Mouse (Mus musculus): ENCODE measurements at regions not wholly inside any gene's neighbourhood (a gene's known extent, or its start where the extent isn't known, plus 50 kb on each side); places are given as distances from the start of the nearest gene placed in this dataset.
A peak's percentile ranks its signal among the peaks of the same experiment; 100 is the strongest.

DNA sequence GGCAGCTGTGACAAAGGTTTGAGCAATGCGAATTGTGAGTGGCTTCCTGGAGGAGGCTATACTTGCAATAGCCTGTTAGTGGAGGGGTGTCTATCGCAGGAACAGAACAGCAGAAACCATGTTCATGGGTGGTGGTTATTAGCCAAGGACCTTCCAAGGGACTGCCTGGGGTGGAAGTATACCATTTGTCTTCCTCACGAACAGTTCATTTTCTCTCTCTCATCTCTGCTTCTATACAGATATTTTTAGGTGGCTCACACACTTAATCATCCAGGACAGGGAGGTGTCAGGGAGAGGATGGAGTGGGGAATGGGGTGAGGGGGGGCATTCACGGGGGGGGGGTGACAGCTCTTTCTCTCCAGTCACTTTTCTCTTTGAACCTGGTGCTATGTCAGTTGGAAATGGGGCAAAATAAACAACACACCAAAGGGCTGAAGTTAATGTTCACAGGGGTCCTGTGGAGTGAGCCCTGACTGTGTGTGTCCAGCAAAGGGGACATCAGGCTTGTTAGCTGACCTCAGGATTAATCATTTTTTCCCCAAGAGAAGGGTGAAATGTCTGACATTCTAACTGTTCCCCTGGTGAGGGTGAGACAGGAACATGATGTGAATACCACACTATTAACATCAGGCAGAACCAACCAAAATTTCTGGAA, 91.5 kb upstream of the Plxnc1 start:
- intact Hi-C loops (cut with DNase I), result no loop called here
- no peak for DNase-seq

- intact Hi-C loops (cut with DNase I), result no loop called here
- DNase-seq, result no peak
These were observed 90.7 kb upstream of the Plxnc1 start for GRCm38 (mm10) chr10:95035371-95035770.

- intact Hi-C loops (cut with DNase I), result no loop called here
These were observed 89.9 kb upstream of the Plxnc1 start for GRCm38 (mm10) chr10:95034566-95034965.

DNA sequence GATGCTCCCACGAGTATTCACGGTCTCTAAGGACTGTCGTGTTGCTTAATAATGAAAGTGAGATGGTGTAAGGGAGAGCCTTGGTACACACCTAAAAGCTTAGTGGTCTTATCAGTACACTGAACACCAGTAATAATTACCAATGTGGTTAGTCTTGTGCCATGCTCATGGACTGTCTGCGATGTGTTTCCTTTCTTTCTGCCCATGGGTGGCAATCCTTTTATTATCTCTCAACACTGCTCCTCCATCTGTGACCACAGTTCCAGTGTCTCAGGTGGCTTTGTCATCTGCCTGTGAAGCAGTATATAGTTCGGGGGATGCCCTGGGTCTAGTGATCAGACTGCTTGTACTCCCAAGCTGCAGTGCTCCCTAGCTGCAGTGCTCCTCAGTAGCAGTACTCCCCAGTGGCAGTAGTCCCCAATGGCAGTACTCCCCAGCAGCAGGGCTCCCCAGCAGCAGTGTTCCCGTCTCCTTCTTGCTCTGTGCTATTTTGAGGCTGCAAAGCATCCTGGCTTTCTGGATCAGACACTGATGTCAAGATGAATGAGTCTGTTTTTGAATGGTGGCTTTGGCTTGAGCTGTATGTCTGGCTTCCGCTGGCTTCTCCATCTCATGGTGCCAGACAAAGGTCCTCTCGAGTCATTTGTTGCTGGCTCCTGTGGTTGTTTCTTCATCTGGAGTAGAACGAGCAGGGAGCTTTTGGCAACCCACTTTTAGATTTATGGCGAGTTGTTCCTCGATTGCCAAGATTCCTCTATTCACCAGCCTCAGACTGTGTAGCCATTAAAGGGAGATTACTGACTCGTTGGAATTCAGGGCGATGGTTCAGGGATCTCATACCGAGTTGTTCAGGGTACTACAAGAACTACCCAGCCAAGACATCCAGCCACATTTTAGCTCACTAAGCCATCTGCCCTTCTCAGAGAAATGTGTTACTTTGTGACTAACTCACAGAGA, 88.4 kb upstream of the Plxnc1 start:
- intact Hi-C loops (cut with DNase I), result no loop called here
- DNase-seq, result no peak

More at GRCm38 (mm10) chr10:95034566-95034965, 89.9 kb upstream of the Plxnc1 start:
- DNase-seq, result no peak

DNA sequence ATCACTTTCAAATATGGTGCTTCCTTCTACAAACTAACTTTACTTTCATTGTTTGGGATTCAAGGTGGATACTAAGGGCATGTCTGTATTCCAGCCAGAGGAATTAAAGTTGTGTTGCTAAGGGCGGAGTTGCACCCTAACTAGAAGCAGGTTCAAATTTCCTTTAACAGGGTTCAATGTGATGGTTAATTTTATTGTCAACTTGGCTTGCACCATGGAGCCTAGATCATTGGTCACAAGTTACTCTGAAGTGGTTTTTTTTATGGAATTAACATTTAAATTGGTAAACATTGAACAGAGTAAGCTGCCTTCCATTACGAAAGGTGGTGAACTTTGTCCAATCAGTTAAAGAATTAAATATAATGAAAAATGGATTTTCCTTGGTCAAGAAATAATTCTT, 86.7 kb upstream of the Plxnc1 start:
- intact Hi-C loops (cut with DNase I), result no loop called here
- DNase-seq, result no peak

- DNase-seq, result no peak
- intact Hi-C loops (cut with DNase I), result no loop called here
These were observed 86.2 kb upstream of the Plxnc1 start for GRCm38 (mm10) chr10:95030801-95031200.

DNA sequence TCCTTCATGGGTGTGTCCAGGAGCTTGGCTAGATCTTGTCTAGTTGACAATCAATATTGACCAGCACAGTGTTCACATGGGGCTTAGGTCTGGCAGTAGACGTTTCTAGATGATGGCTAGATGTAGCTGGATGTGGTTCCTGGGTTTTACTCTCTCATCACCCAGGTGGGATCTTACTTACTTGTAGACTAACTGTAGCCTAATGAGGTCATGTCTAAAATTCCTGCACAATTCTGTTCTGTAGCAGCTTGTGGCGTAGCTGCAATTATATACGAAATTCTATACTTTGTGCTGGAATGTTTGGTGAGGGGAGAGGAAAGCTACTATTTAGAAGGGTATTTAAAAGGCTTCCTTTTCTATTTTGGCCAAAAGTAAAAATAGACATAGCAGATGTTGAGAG, 84.9 kb upstream of the Plxnc1 start:
- DNase-seq, result no peak
- intact Hi-C loops (cut with DNase I), result no loop called here

DNA sequence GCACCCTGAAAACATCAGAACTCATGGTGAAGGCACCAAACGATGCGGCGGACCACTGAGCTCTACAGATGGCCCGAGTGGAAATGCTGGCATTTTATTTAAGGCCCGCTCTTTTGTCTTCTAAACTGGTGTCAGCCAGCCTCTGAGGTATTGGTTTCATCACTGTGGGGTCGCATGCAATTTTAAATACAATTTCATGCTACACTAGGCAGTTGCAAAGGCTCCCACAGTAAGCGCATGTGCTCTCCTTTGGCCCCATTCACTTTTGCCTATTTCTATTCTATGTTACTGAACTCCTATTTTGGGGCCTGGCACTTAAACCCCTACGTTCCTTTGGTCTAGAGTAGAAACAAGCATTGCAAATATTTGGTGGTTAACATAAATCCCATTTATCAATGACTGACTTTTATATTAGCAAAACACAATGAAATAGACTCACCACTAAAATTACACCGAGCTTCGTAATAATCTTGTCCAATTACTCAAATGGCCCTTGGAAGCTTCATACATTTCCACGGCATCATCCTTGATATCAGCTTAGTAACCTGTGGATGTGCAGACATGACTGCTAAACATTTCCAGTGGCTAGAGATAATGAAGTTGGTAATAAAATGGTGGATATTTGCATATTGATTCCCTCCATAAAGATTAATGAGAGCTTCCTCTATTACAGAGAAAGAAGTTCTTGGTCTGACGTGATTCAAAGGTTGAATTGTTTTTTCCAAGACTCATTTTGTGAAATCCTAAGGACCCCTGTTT, 81.1 kb upstream of the Plxnc1 start:
- intact Hi-C loops (cut with DNase I), result no loop called here
- DNase-seq, result no peak

- no peak for DNase-seq
- intact Hi-C loops (cut with DNase I), result no loop called here
These were observed 76.6 kb upstream of the Plxnc1 start for GRCm38 (mm10) chr10:95021209-95021608.

GRCm38 (mm10) chr10:95016896-95017295, 72.3 kb upstream of the Plxnc1 start:
- DNase-seq, result no peak
- intact Hi-C loops (cut with DNase I), result no loop called here

GRCm38 (mm10) chr10:95015298-95015951, 70.8 kb upstream of the Plxnc1 start:
- intact Hi-C loops (cut with DNase I), result no loop called here
- no peak for DNase-seq

- peak; percentile 70 to 75 for DNase-seq
These were observed 69.3 kb upstream of the Plxnc1 start for GRCm38 (mm10) chr10:95013946-95014345.

DNA sequence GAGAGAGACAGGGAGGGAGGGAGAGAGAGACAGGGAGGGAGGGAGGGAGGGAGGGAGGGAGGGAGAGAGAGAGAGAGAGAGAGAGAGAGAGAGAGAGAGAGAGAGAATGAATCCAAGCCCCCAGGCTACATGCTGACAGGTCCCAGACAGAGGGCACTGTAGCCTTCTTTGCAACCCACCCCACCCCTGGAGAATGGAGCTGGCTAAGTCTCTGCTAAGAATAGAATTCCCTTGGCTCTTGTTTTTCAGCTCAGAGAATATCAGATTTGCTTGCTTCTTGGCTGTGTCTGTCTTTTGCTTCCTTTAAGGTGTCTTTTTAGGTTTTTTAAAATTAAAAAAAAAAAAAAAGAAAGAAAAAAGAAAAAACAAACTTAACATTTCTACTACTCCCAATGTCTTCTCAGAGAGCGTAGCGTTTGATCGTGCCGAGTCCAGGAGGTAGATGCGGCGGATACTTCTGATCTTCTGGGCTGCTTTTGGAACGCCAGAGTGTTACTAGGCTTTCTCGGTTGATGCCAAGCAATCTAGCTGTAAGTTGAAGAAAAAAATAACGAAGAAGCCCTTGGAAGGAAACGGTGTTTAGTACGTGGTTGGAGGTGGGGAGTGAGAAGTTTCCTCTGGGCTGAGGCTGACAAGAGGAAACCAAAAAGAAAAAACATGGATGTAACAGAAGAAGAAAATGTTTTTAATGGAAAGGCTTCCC, 68.7 kb upstream of the Plxnc1 start:
- no peak for DNase-seq
- intact Hi-C loops (cut with DNase I), result no loop called here

More at GRCm38 (mm10) chr10:95013946-95014345, 69.3 kb upstream of the Plxnc1 start:
- intact Hi-C loops (cut with DNase I), result no loop called here

- intact Hi-C loops (cut with DNase I), result no loop called here
- DNase-seq, result no peak
These were observed 65.7 kb upstream of the Plxnc1 start for GRCm38 (mm10) chr10:95010333-95010732.

DNA sequence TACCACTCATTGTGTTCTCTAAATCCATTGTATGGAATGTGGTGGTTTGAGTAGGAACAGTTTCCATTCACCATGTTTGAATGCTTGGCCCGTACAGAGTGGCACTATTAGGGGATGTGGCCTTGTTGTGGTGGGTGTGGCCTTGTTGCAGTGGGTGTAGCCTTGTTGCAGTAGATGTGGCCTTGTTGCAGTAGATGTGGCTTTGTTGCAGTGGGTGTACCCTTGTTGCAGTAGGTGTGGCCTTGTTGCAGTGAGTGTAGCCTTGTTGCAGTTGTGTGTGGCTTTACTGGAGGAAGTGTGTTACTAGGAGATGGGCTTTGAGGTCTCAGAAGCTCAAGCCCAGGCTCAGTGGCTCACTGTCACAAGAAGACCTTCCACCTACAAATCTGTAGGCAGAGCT, 64.4 kb upstream of the Plxnc1 start:
- DNase-seq, result no peak
- intact Hi-C loops (cut with DNase I), result no loop called here

GRCm38 (mm10) chr10:95004065-95004763, 59.6 kb upstream of the Plxnc1 start:
- DNase-seq, result no peak
- intact Hi-C loops (cut with DNase I), result no loop called here

DNA sequence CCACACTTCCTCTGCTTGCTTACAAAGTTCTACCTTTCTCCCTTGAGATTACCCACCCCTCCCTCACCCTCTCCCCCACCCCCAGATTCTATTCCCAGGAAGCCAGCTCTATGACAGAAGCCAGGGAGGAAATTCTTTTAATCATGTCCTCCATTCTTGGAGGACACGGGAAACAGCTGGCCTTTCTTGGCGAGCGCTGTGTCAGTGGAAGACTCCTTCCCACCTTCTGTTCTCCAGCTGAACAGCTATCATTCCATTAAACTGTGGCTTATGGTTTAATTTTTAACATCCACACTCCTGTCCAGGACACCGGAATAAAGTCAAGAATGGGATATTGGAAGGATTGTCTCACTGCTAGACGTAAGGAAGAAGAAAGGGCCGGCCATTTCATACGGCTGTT, 59.0 kb upstream of the Plxnc1 start:
- DNase-seq, result peak in 1 of 2 experiments; percentile 30
- intact Hi-C loops (cut with DNase I), result no loop called here

DNA sequence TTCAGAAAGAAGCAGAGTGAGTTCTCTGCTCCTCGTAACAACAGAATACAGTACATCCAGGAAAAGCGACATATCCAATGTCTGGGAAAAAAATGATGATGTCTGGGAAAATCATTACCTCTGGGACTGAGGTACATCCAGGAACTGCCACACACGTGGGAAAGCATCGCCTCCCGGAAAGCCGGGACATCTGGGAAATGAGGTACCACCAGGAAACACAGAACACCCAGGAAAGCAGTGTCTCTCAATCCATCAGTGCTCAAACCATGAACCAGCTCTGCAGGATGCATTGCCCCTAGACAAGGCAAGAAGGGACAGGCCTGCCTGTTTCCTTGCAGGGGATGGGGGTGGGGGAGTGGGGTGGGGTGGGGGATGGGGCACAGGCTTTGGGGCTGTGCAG, 57.0 kb upstream of the Plxnc1 start:
- intact Hi-C loops (cut with DNase I), result no loop called here
- no peak for DNase-seq

GRCm38 (mm10) chr10:94999716-95000115, 55.1 kb upstream of the Plxnc1 start:
- no peak for DNase-seq
- intact Hi-C loops (cut with DNase I), result no loop called here

Data from gastrocnemius, postnatal 36 days (tissue).